Mouse (Mus musculus): ENCODE results near the gene Calcrl. TPM values are rescaled to one million over a fixed set of nuclear protein-coding genes. Genes with fewer than 3 reads are reported as not detected.
"Not testable (repeated sequence)": the region's sequence is repeated elsewhere in the genome, so short reads cannot be mapped to it uniquely, and the experiment has no call there.

Calcrl gene
- polyA plus RNA-seq, 1 experiment from 2014 or later, result 16.6 TPM

DNA sequence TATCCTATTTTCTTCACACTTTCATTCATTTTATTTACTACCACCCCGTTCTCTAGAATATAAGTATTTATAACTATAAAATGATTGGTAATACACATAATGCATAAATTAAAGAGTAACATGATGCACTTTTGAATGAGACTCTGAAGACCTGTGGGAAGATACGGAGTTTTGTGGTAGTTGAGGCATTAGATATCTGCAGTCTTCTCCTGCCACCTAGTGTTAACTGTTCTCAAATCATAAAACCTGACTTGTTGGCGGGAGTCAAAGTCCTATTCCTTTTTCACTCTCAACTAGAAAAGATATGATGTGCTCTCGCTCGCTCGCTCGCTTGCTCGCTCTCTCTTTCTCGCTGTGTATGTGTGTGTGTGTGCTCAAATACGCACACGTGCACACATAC lies 4.5 kb upstream of the Calcrl start:
- 61% methylated on average over 11 of the region's 11 CpGs for WGBS
- Histone ChIP-seq H3K4me3 (no peak overlapping the region), H3K27ac (no peak overlapping the region), H3K36me3 (no peaks in the 10 kb centered on the region), H3K4me1 (peaks cover 15% of the 10 kb centered on the region), H3K9me3 (replicated peaks) (no peaks in the 10 kb centered on the region), H3K27me3 (ENCODE audit: low read depth, poor library complexity, severe bottlenecking) (no peaks in the 10 kb centered on the region)
- no peak for DNase-seq (ENCODE audit: low spot score)

DNA sequence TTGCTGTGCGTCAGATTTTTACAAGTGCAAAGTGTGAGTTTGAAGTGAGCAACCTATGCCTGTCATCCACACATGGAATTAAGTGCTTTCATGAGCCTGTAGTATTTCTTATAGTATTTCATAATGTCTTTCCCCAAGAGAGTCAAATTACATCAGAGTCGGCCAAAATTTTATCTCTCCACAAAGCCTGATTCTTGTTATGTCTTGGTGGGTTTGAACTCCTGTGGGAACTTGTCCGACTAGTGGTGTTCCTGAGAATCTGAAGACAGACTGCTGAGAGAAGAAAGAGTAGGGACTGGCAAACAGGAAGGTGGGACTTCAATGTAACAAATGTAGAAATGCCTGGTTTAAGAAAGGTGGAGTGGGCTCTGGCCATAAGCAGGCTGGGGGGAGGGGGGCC lies 3.6 kb upstream of the Calcrl start:
- Histone ChIP-seq H3K27ac (no peak overlapping the region), H3K4me1 (peaks cover 24% of the 10 kb centered on the region), H3K27me3 (ENCODE audit: low read depth, poor library complexity, severe bottlenecking) (no peaks in the 10 kb centered on the region), H3K4me3 (no peak overlapping the region), H3K9me3 (replicated peaks) (no peaks in the 10 kb centered on the region), H3K36me3 (no peaks in the 10 kb centered on the region)
- DNase-seq (ENCODE audit: low spot score), result no peak
- WGBS, result 66% methylated on average over 3 of the region's 3 CpGs

DNA sequence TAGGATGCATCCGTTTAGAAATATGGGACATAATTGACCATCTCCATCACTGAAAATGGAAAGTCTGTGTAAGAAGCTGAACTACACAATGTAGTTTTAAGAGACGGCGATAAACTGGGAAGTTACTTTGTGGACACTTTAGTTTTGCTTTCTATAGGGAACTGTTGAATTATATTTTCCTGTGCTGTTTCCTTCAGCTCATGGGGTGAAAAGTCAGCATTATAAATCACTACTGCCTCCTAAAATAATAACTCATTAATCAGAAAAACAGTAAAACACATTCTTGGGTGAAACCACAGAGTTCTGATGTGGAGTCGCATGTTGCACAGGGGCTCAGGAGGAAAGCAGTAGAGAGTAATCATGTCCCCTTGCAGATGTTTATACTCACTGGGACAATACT lies 1.3 kb upstream of the Calcrl start:
- Histone ChIP-seq H3K27me3 (ENCODE audit: low read depth, poor library complexity, severe bottlenecking) (no peaks in the 10 kb centered on the region), H3K9me3 (replicated peaks) (no peaks in the 10 kb centered on the region), H3K27ac (no peak overlapping the region), H3K36me3 (no peaks in the 10 kb centered on the region), H3K4me3 (no peak overlapping the region), H3K4me1 (peaks cover 25% of the 10 kb centered on the region)
- DNase-seq (ENCODE audit: low spot score), result no peak
- 88% methylated on average over 4 of the region's 4 CpGs for WGBS

GRCm38 (mm10) chr2:84416501-84416900 lies 8.7 kb downstream of the Calcrl start:
- DNase-seq (ENCODE audit: low spot score), result no peak
- WGBS, result 93% methylated on average over 4 of the region's 4 CpGs

DNA sequence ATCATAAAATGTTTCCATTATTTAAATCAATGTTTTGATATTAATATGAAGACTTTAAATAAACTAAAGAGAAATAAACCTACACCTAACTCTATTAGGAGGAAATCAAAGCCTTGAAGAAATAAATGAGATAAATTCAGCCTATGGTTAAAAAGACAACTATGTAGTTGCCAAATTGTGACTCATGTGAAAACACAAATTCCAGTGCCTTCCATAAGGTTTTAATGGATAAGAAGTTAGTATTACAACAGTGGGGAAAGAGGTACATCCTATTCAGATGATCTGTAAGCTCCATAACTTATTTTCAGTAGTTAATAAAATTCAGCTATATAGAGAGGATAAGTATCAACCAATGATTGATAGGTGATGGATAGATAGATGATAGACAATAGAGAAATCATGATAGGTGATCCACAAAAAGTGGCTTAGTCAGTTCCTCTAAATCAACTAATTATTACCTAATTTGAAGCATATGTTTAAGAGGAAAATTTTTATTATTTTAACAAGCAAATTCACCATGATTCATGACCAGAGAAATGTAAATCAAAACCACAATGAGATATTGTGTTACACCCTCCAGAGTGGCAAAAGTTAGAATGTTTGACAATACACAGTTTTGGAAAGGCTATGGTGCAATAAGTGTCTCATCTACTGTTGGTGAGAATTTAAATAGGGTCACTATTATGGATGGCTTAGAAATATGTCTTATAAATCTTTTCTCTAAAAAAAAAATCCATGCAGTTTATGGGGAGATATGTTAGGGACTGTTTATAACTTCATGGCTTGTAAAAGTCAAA lies 15.2 kb downstream of the Calcrl start:
- H3K9me3 ChIP-seq (replicated peaks), result no peaks in the 10 kb centered on the region
- no peak for DNase-seq (ENCODE audit: low spot score)
- H3K27me3 ChIP-seq (ENCODE audit: low read depth, poor library complexity, severe bottlenecking), result no peaks in the 10 kb centered on the region
- no peaks in the 10 kb centered on the region for H3K36me3 ChIP-seq
- H3K4me1 ChIP-seq, result no peaks in the 10 kb centered on the region
- no peak overlapping the region for H3K27ac ChIP-seq
- H3K4me3 ChIP-seq, result no peak overlapping the region

More at GRCm38 (mm10) chr2:84416501-84416900, 8.7 kb downstream of the Calcrl start:
- Histone ChIP-seq H3K9me3 (replicated peaks) (no peaks in the 10 kb centered on the region), H3K4me3 (no peak overlapping the region), H3K4me1 (no peaks in the 10 kb centered on the region), H3K36me3 (no peaks in the 10 kb centered on the region), H3K27ac (no peak overlapping the region), H3K27me3 (ENCODE audit: low read depth, poor library complexity, severe bottlenecking) (no peaks in the 10 kb centered on the region)

GRCm38 (mm10) chr2:84404834-84405233 lies 20.4 kb downstream of the Calcrl start:
- no peaks in the 10 kb centered on the region for H3K4me1 ChIP-seq
- H3K27ac ChIP-seq, result no peak overlapping the region
- H3K36me3 ChIP-seq, result no peaks in the 10 kb centered on the region
- no peak for DNase-seq (ENCODE audit: low spot score)
- no peak overlapping the region for H3K4me3 ChIP-seq
- 90% methylated on average over 3 of the region's 3 CpGs for WGBS
- H3K9me3 ChIP-seq (replicated peaks), result no peaks in the 10 kb centered on the region
- no peaks in the 10 kb centered on the region for H3K27me3 ChIP-seq (ENCODE audit: low read depth, poor library complexity, severe bottlenecking)

DNA sequence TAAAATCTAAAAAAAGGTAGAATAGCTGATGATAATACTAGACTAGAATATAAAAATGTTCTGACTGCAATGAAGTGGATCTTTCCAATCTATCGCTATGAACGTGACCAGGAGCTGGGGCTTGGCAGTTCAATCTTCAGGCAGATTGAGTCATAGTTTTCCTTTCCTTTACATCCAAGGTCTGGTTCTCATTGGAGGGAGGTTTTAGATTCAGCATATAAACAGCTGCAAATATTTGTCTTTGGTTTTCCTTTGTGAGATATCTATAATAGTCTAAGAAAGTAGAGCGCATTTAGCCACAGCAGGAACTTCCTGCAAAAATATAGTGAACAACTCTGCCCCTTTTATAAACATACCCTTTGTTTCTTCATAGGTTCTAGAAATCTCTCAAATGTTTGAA lies 22.5 kb downstream of the Calcrl start:
- no peak for DNase-seq (ENCODE audit: low spot score)
- Histone ChIP-seq H3K36me3 (no peaks in the 10 kb centered on the region), H3K4me3 (no peak overlapping the region), H3K9me3 (replicated peaks) (no peaks in the 10 kb centered on the region), H3K4me1 (no peaks in the 10 kb centered on the region), H3K27me3 (ENCODE audit: low read depth, poor library complexity, severe bottlenecking) (no peaks in the 10 kb centered on the region), H3K27ac (no peak overlapping the region)
- 94% methylated on average over 3 of the region's 3 CpGs for WGBS

DNA sequence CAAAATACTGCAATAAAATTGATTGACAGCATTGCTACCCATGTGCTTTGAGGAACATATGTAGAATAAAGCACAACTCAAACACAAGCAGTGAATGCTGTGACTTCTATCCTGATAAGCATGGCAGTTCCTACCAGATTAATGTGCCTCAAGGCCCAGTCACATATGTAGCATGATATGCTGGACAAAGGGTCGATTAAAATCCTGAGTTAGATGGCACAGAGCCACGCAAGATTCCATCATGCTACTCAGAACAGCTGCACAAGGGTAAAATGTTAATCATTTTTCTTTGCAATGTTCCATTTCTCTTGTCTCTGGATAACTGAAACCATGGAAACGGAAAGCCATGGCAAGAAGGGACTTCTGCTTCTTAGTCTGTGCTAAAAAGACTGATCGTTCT lies 28.7 kb downstream of the Calcrl start:
- WGBS, result 93% methylated on average over 4 of the region's 4 CpGs
- H3K9me3 ChIP-seq (replicated peaks), result no peaks in the 10 kb centered on the region
- H3K27me3 ChIP-seq (ENCODE audit: low read depth, poor library complexity, severe bottlenecking), result no peaks in the 10 kb centered on the region
- no peak overlapping the region for H3K4me3 ChIP-seq
- no peaks in the 10 kb centered on the region for H3K36me3 ChIP-seq
- no peaks in the 10 kb centered on the region for H3K4me1 ChIP-seq
- no peak for DNase-seq (ENCODE audit: low spot score)
- no peak overlapping the region for H3K27ac ChIP-seq

DNA sequence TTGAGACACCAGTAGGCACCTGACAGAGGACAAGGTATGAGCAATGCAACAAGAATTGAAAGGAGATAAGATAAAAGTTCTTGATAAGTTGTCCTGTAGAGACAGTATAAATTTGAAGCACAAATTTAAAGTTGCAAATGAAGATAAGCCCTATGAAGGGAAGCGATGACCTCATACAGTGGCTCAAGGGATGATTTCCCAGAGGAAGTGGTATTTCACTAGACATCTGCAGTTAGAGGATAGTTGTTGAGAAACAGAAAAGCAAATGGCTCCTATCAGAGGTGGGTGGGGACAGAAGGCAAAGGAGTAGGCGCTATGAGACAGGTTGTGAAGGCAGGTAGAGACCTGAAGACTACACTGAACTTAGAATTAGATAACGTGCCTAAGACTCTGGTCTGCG lies 32.0 kb downstream of the Calcrl start:
- 88% methylated on average over 4 of the region's 4 CpGs for WGBS
- no peaks in the 10 kb centered on the region for H3K9me3 ChIP-seq (replicated peaks)
- no peaks in the 10 kb centered on the region for H3K27me3 ChIP-seq (ENCODE audit: low read depth, poor library complexity, severe bottlenecking)
- DNase-seq (ENCODE audit: low spot score), result no peak
- no peaks in the 10 kb centered on the region for H3K36me3 ChIP-seq
- no peak overlapping the region for H3K27ac ChIP-seq
- no peak overlapping the region for H3K4me3 ChIP-seq
- H3K4me1 ChIP-seq, result no peaks in the 10 kb centered on the region

- H3K36me3 ChIP-seq, result no peaks in the 10 kb centered on the region
- H3K4me3 ChIP-seq, result no peak overlapping the region
- no peak overlapping the region for H3K27ac ChIP-seq
- H3K27me3 ChIP-seq (ENCODE audit: low read depth, poor library complexity, severe bottlenecking), result no peaks in the 10 kb centered on the region
- no peak for DNase-seq (ENCODE audit: low spot score)
- H3K9me3 ChIP-seq (replicated peaks), result no peaks in the 10 kb centered on the region
- peaks cover 10% of the 10 kb centered on the region; the same call in 1 of the 2 replicates for H3K4me1 ChIP-seq
These were observed 36.1 kb downstream of the Calcrl start for GRCm38 (mm10) chr2:84389075-84389474.

GRCm38 (mm10) chr2:84388537-84388936 lies 36.7 kb downstream of the Calcrl start:
- not testable (repeated sequence) for H3K9me3 ChIP-seq (replicated peaks); H3K27ac ChIP-seq; H3K36me3 ChIP-seq; DNase-seq (ENCODE audit: low spot score); H3K27me3 ChIP-seq (ENCODE audit: low read depth, poor library complexity, severe bottlenecking); H3K4me3 ChIP-seq
- WGBS, result 93% methylated on average over 14 of the region's 14 CpGs
- peaks cover 10% of the 10 kb centered on the region; the same call in 1 of the 2 replicates for H3K4me1 ChIP-seq

DNA sequence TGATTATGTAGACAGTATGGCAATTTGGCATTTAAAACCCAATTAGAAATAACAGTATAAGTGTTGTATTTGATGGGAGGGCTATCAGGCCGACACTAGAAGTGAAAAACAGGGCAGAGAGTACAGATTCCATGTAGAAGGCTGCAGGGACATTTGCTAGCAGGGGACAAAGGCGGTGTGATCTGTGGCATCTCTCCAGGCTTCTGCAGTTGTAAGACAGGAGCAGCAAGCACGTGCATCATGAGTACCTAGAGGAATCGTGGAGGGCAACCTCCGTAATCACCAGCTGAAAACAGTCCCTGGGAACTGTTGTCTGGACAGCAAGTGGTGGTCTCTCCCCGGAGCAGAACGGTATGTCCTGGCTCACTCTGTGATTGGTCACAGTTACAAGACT lies 37.2 kb downstream of the Calcrl start:
- peaks cover 10% of the 10 kb centered on the region; the same call in 1 of the 2 replicates for H3K4me1 ChIP-seq
- no peaks in the 10 kb centered on the region for H3K27me3 ChIP-seq (ENCODE audit: low read depth, poor library complexity, severe bottlenecking)
- DNase-seq (ENCODE audit: low spot score), result no peak
- no peak overlapping the region for H3K4me3 ChIP-seq
- no peaks in the 10 kb centered on the region for H3K36me3 ChIP-seq
- H3K27ac ChIP-seq, result no peak overlapping the region; the same call in 1 of the 2 replicates
- no peaks in the 10 kb centered on the region for H3K9me3 ChIP-seq (replicated peaks)
- 83% methylated on average over 7 of the region's 7 CpGs for WGBS

DNA sequence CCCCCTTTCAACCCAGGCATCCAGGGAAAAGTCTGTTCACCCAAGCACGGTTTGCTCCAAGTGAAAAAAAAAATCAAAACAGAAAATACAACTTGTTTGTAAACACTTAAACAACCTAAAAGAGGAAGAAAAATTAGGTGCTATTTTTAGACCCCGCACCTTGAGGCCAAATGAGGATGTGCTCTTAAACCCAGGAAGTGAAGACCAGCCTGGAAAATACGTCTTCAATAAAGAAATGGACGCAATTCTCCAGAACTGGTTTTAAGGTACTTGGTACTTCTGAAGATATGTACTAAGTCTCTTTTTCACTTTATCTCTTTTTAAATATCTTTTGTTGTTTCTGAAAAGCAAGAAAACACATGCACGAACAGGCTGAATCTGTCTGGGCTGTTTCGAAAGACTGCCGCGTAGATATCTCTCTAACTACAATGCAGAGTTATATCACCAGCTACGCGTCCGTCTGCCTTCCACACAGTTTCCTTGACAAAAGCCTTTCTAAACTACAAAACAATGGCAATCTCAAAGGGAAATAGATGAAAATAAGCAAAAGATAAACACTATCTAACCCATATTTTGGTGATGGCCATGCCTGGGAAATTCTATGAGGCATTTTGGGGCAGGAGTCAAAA lies 37.7 kb downstream of the Calcrl start:
- no peak overlapping the region for H3K27ac ChIP-seq
- H3K9me3 ChIP-seq (replicated peaks), result no peaks in the 10 kb centered on the region
- H3K4me3 ChIP-seq, result no peak overlapping the region
- DNase-seq (ENCODE audit: low spot score), result no peak
- H3K4me1 ChIP-seq, result peaks cover 10% of the 10 kb centered on the region; the same call in 1 of the 2 replicates
- no peaks in the 10 kb centered on the region for H3K36me3 ChIP-seq
- WGBS, result 78% methylated on average over 11 of the region's 11 CpGs
- H3K27me3 ChIP-seq (ENCODE audit: low read depth, poor library complexity, severe bottlenecking), result no peaks in the 10 kb centered on the region
